Mouse (Mus musculus): ENCODE results near the gene Gcc2. TPM values are rescaled to one million over a fixed set of nuclear protein-coding genes. Genes with fewer than 3 reads are reported as not detected.
"Not testable (repeated sequence)": the region's sequence is repeated elsewhere in the genome, so short reads cannot be mapped to it uniquely, and the experiment has no call there.

Gene Gcc2
- polyA plus RNA-seq, 1 experiment from 2014 or later = 82.3 TPM

DNA sequence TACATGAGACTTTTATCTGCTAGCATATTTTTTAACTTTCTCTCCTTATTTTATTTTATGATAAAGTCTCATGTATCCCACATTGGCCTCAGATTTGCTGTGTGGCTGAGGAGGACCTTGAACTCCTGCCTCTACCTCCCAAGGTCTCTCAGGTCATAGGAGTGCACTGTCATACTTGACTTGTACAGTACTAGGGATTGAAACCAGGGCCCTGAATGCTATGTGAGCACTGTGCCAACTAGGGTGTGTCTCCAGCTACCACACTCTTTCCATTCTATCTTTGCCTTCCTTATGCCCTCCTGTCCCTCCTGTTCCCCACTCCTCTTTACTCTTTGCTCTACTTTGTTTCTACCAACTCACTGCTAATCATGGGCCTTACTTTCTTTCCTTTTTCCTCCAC is 75.3 kb downstream of the Gcc2 start:
- no peak for ATAC-seq (ENCODE audit: low FRiP score)
- no peak overlapping the region for H3K4me3 ChIP-seq (replicated peaks)
- no peak overlapping the region for H3K4me2 ChIP-seq
- no peak overlapping the region for H3K27ac ChIP-seq (replicated peaks)
- no peak overlapping the region for H3K9ac ChIP-seq (replicated peaks)
- no peaks in the 10 kb centered on the region for H3K9me3 ChIP-seq (replicated peaks)
- no peaks in the 10 kb centered on the region for H3K36me3 ChIP-seq
- H3K27me3 ChIP-seq (replicated peaks) = no peaks in the 10 kb centered on the region
- H3K4me1 ChIP-seq = peaks cover 18% of the 10 kb centered on the region

DNA sequence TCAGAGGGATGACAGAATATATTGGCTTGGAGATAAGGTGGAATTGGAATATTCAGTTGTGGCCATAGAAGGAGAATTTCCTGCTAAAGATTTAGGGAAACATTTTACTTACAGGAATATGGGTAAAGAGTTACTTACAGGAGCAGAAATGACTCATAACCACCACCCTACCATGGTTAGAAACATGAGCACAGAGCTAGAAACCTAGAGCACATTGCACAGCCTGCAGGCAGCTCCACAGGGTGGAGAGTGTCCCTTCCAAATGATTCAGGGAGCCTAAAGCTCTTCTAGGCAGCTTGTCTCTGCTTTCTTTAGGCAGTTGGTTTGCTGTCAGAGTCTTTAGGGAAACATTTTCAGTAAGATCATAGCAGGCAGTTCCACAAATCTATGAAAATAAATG is 76.4 kb downstream of the Gcc2 start:
- no peak overlapping the region for H3K4me2 ChIP-seq
- no peak for ATAC-seq (ENCODE audit: low FRiP score)
- peaks cover 6% of the 10 kb centered on the region for H3K4me1 ChIP-seq
- H3K9me3 ChIP-seq (replicated peaks) = no peaks in the 10 kb centered on the region
- H3K4me3 ChIP-seq (replicated peaks) = no peak overlapping the region
- no peaks in the 10 kb centered on the region for H3K36me3 ChIP-seq
- no peak overlapping the region for H3K9ac ChIP-seq (replicated peaks)
- H3K27ac ChIP-seq (replicated peaks) = no peak overlapping the region
- no peaks in the 10 kb centered on the region for H3K27me3 ChIP-seq (replicated peaks)

DNA sequence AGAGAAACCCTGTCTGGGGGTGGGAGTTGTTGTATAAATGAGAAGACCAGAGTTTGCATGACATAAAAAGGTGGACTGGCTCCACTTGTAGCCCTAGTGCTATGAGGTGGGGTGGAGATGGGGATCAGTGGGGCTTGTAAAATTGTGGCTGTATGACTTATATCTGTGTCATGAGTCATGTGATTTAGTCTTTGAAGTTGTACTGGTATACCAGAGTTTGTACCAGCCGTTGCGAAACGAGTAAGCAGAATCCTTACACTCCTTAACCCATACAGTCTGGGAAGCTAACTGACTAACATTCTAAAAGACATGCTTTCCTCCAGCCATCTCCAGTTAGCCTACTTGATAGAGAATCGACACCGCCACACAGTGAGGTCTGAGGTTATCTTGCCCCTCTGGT is 78.1 kb downstream of the Gcc2 start:
- H3K4me2 ChIP-seq = no peak overlapping the region
- 97% methylated on average over 5 of the region's 5 CpGs for WGBS
- no peak for ATAC-seq (ENCODE audit: low FRiP score)
- no peaks in the 10 kb centered on the region for H3K36me3 ChIP-seq
- no peaks in the 10 kb centered on the region for H3K27me3 ChIP-seq (replicated peaks)
- peaks cover 10% of the 10 kb centered on the region for H3K4me1 ChIP-seq
- no peak overlapping the region for H3K27ac ChIP-seq (replicated peaks)
- H3K4me3 ChIP-seq (replicated peaks) = no peak overlapping the region
- no peak overlapping the region for H3K9ac ChIP-seq (replicated peaks)
- no peaks in the 10 kb centered on the region for H3K9me3 ChIP-seq (replicated peaks)

GRCm38 (mm10) chr10:58336156-58336555 is 80.9 kb downstream of the Gcc2 start:
- no peak overlapping the region for H3K4me3 ChIP-seq (replicated peaks)
- H3K4me1 ChIP-seq = peaks cover 10% of the 10 kb centered on the region
- 93% methylated on average over 1 of the region's 1 CpGs for WGBS
- no peak for ATAC-seq (ENCODE audit: low FRiP score)
- H3K36me3 ChIP-seq = no peaks in the 10 kb centered on the region
- H3K9me3 ChIP-seq (replicated peaks) = no peaks in the 10 kb centered on the region
- H3K27me3 ChIP-seq (replicated peaks) = no peaks in the 10 kb centered on the region
- H3K4me2 ChIP-seq = no peak overlapping the region
- H3K27ac ChIP-seq (replicated peaks) = no peak overlapping the region
- no peak overlapping the region for H3K9ac ChIP-seq (replicated peaks)

DNA sequence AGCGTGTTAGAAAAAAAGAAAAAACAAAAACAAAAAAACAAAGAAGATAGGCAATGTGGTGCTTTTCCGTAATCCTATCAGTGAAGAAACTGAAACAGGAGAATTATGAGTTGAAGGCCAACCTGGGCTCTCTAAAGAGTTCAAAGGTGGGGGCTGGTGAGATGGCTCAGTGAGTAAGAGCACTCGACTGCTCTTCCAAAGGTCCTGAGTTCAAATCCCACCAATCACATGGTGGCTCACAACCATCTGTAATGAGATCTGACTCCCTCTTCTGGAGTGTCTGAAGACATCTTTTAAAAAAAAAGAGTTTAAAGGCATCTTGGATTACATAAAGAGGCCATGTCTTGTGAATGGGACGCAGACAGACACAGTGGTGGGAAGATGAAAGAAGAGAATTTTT is 81.8 kb downstream of the Gcc2 start:
- H3K36me3 ChIP-seq; H3K9me3 ChIP-seq (replicated peaks); H3K27me3 ChIP-seq (replicated peaks); H3K4me2 ChIP-seq; H3K27ac ChIP-seq (replicated peaks); H3K9ac ChIP-seq (replicated peaks); H3K4me3 ChIP-seq (replicated peaks); ATAC-seq (ENCODE audit: low FRiP score); H3K4me1 ChIP-seq: not testable (repeated sequence)
- 90% methylated on average over 4 of the region's 4 CpGs for WGBS

GRCm38 (mm10) chr10:58338590-58338989 is 83.3 kb downstream of the Gcc2 start:
- Histone ChIP-seq H3K4me3 (replicated peaks) (no peak overlapping the region), H3K9me3 (replicated peaks) (no peaks in the 10 kb centered on the region), H3K4me2 (no peak overlapping the region), H3K36me3 (no peaks in the 10 kb centered on the region), H3K27ac (replicated peaks) (peak overlapping the region; percentile 64), H3K9ac (replicated peaks) (no peak overlapping the region), H3K4me1 (peaks cover 7% of the 10 kb centered on the region), H3K27me3 (replicated peaks) (no peaks in the 10 kb centered on the region)
- no peak for ATAC-seq (ENCODE audit: low FRiP score)
- WGBS = 69% methylated on average over 1 of the region's 1 CpGs

DNA sequence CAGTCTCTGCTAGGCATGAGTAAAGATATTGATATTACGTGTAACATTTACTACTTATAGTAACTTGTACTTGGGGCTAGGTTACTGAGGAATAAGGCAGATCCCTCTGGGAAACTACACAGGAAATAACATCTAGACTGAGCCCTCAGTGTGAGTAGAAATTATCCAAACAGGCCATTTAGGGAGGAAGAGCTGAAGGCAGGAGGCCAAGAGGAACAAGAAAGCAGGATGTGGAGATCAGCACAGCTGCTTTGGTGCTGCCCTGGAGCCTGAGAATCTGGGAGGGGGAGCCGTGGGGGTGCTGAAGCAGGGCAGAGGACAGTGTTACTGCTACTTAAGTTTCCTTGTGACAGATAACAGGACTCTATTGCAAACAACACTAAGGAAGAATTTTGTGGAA is 86.4 kb downstream of the Gcc2 start:
- Histone ChIP-seq H3K4me2 (no peak overlapping the region), H3K9ac (replicated peaks) (no peak overlapping the region), H3K9me3 (replicated peaks) (no peaks in the 10 kb centered on the region), H3K36me3 (peaks cover 3% of the 10 kb centered on the region; the same call in 1 of the 2 replicates), H3K27ac (replicated peaks) (peak overlapping the region; percentile 74), H3K27me3 (replicated peaks) (no peaks in the 10 kb centered on the region), H3K4me1 (peaks cover 7% of the 10 kb centered on the region), H3K4me3 (replicated peaks) (no peak overlapping the region)
- 81% methylated on average over 2 of the region's 2 CpGs for WGBS
- no peak for ATAC-seq (ENCODE audit: low FRiP score)

DNA sequence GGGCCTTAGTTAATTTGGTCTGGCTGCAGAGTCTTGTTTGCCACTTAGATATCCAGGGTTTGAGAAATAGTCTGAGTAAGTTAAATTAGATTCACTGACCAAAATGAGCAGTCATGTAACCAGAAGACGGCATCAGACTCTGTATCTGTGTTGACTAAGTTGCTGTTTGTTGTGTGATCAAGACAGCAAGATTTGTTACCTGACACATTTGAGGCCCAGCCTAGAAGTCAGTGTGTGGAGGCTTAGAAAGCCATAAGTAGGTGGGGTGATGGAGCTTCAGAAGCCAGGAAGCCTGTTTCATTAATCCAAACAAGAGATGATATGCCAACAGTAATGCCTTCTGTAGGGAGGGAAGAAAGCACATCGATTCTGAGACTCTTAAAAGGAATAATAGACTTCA is 86.9 kb downstream of the Gcc2 start:
- 93% methylated on average over 2 of the region's 2 CpGs for WGBS
- H3K27ac ChIP-seq (replicated peaks) = peak overlapping the region; percentile 74
- H3K36me3 ChIP-seq = peaks cover 3% of the 10 kb centered on the region; the same call in 1 of the 2 replicates
- H3K4me3 ChIP-seq (replicated peaks) = no peak overlapping the region
- H3K4me1 ChIP-seq = peaks cover 7% of the 10 kb centered on the region
- no peak overlapping the region for H3K4me2 ChIP-seq
- no peaks in the 10 kb centered on the region for H3K27me3 ChIP-seq (replicated peaks)
- no peak overlapping the region for H3K9ac ChIP-seq (replicated peaks)
- ATAC-seq (ENCODE audit: low FRiP score) = no peak
- no peaks in the 10 kb centered on the region for H3K9me3 ChIP-seq (replicated peaks)

DNA sequence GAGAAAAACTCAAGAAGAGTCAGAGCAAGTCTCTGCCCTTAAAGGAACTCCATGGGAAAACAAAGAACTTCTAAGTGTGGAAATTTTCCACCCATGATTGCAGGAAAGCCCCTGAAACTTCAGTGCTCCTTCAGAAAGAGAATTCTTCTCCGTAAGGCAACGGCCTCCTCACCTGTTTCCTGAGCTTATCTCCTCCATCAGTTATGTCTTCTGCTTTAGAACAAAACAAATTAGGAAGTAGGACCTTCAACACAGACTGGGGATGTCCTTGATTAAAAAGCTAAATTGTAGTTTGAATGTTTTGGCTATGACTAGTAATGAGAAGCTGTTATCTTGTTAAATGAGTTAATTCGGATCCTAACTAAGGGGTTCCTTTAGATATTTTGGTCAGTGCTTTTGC is 88.3 kb downstream of the Gcc2 start:
- Histone ChIP-seq H3K4me1 (no peaks in the 10 kb centered on the region), H3K4me2 (no peak overlapping the region), H3K9ac (replicated peaks) (no peak overlapping the region), H3K27me3 (replicated peaks) (no peaks in the 10 kb centered on the region), H3K36me3 (peaks cover 3% of the 10 kb centered on the region; the same call in 1 of the 2 replicates), H3K4me3 (replicated peaks) (no peak overlapping the region), H3K27ac (replicated peaks) (no peak overlapping the region), H3K9me3 (replicated peaks) (no peaks in the 10 kb centered on the region)
- ATAC-seq (ENCODE audit: low FRiP score) = no peak
- WGBS = 92% methylated on average over 3 of the region's 3 CpGs

GRCm38 (mm10) chr10:58350600-58350999 is 95.3 kb downstream of the Gcc2 start:
- no peak for ATAC-seq (ENCODE audit: low FRiP score)
- H3K27me3 ChIP-seq (replicated peaks) = no peaks in the 10 kb centered on the region
- H3K9me3 ChIP-seq (replicated peaks) = no peaks in the 10 kb centered on the region
- H3K4me1 ChIP-seq = no peaks in the 10 kb centered on the region
- no peak overlapping the region for H3K4me3 ChIP-seq (replicated peaks)
- WGBS = 91% methylated on average over 3 of the region's 3 CpGs
- H3K4me2 ChIP-seq = no peak overlapping the region
- no peaks in the 10 kb centered on the region for H3K36me3 ChIP-seq
- H3K9ac ChIP-seq (replicated peaks) = no peak overlapping the region
- H3K27ac ChIP-seq (replicated peaks) = no peak overlapping the region

- 91% methylated on average over 2 of the region's 2 CpGs for WGBS
- no peak for ATAC-seq (ENCODE audit: low FRiP score)
These were observed 96.4 kb downstream of the Gcc2 start for GRCm38 (mm10) chr10:58351670-58352069.

DNA sequence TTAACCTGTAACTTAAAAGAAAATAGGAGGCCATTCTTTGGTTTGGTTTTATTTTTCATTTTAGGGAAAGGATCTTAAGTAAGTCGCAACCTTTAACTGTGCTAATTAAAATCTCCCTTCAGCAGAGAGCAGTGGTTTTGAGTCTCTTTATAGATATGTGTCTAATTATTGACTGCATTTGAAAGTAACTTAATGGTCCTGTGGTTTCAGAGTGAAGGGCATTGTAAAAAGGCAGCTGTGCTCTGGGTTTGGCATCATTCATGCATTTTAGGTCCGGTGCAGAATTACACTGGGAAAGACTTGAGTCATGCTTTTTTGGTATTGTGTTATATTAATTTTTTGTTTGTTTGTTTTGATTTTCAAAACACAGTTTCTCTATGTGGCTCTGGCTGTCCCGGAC is 97.1 kb downstream of the Gcc2 start:
- ATAC-seq (ENCODE audit: low FRiP score) = no peak
- 65% methylated on average over 3 of the region's 3 CpGs for WGBS

More at GRCm38 (mm10) chr10:58351670-58352069, 96.4 kb downstream of the Gcc2 start:
- H3K4me3 ChIP-seq (replicated peaks) = no peak overlapping the region
- no peaks in the 10 kb centered on the region for H3K27me3 ChIP-seq (replicated peaks)
- no peak overlapping the region for H3K4me2 ChIP-seq
- no peak overlapping the region for H3K27ac ChIP-seq (replicated peaks)
- H3K9ac ChIP-seq (replicated peaks) = no peak overlapping the region
- no peaks in the 10 kb centered on the region for H3K4me1 ChIP-seq
- H3K36me3 ChIP-seq = no peaks in the 10 kb centered on the region
- H3K9me3 ChIP-seq (replicated peaks) = no peaks in the 10 kb centered on the region

GRCm38 (mm10) chr10:58354561-58354960 is 99.3 kb downstream of the Gcc2 start:
- ATAC-seq (ENCODE audit: low FRiP score) = no peak
- Histone ChIP-seq H3K4me3 (replicated peaks) (no peak overlapping the region), H3K4me2 (no peak overlapping the region), H3K27ac (replicated peaks) (0 out of 2 replicates have a peak overlapping the region, but pooled peaks have one; percentile 60), H3K9me3 (replicated peaks) (no peaks in the 10 kb centered on the region), H3K9ac (replicated peaks) (no peak overlapping the region), H3K36me3 (peaks cover 3% of the 10 kb centered on the region; the same call in 1 of the 2 replicates), H3K27me3 (replicated peaks) (no peaks in the 10 kb centered on the region), H3K4me1 (no peaks in the 10 kb centered on the region)
- WGBS = 6% methylated on average over 3 of the region's 3 CpGs

More for the DNA sequence above, 97.1 kb downstream of the Gcc2 start:
- Histone ChIP-seq H3K27ac (replicated peaks) (no peak overlapping the region), H3K9ac (replicated peaks) (no peak overlapping the region), H3K36me3 (no peaks in the 10 kb centered on the region), H3K4me2 (no peak overlapping the region), H3K4me3 (replicated peaks) (no peak overlapping the region), H3K4me1 (no peaks in the 10 kb centered on the region), H3K27me3 (replicated peaks) (no peaks in the 10 kb centered on the region), H3K9me3 (replicated peaks) (no peaks in the 10 kb centered on the region)

All from neural tube, embryonic 15.5 days (tissue).